Mouse (Mus musculus) myocyte (in vitro differentiated cells): ENCODE data around the gene D930020B18Rik. TPM values are rescaled to one million over a fixed set of nuclear protein-coding genes. Genes with fewer than 3 reads are reported as not detected.

Source experiments
- H3K27me3 ChIP-seq: one replicate; pipeline ENCODE4 v1.6.1; 2011; ENCODE audit not compliant: control insufficient read depth, insufficient read depth, insufficient read length
- H3K36me3 ChIP-seq: one replicate; pipeline ENCODE4 v1.6.1; 2011; ENCODE audit not compliant: control insufficient read depth, insufficient read depth
- H3K4me2 ChIP-seq: one replicate; pipeline ENCODE4 v1.6.1; 2011; ENCODE audit warnings: low read depth, control low read depth
- H3K4me3 ChIP-seq: one replicate; pipeline ENCODE4 v1.5.1; 2011; ENCODE audit warnings: mild to moderate bottlenecking, control low read depth, moderate library complexity
- H3K79me2 ChIP-seq: one replicate; pipeline ENCODE4 v1.6.1; 2011; ENCODE audit not compliant: control insufficient read depth, insufficient read depth
- H3ac ChIP-seq: one replicate; pipeline ENCODE4 v1.6.1; 2011; ENCODE audit not compliant: control insufficient read depth, insufficient read length
- CEBPB ChIP-seq: IDR thresholded peaks from 2 replicates; pipeline ENCODE4 v1.6.1; 2011; ENCODE audit warnings: mild to moderate bottlenecking, moderate library complexity; ENCODE audit not compliant: poor library complexity, insufficient read depth, severe bottlenecking
- E2F4 ChIP-seq: IDR thresholded peaks from one replicate; pipeline ENCODE4 v1.6.1; 2011; ENCODE audit warnings: mild to moderate bottlenecking, control low read depth, moderate library complexity; ENCODE audit not compliant: insufficient read depth
- MAX ChIP-seq: IDR thresholded peaks from one replicate; pipeline ENCODE4 v1.6.1; 2011; ENCODE audit warnings: low read depth, mild to moderate bottlenecking, control low read depth
- MYOD1 ChIP-seq, 3 experiments: IDR thresholded peaks; one replicate each; pipeline ENCODE4 v1.6.1; 2011; ENCODE audit warnings: control low read depth in 2 of 3, low read depth in 2 of 3, mild to moderate bottlenecking in 2 of 3, moderate library complexity in 1 of 3; ENCODE audit not compliant: insufficient read length in 2 of 3, control insufficient read depth in 1 of 3
- MYOG ChIP-seq, 3 experiments: IDR thresholded peaks; one replicate each; pipeline ENCODE4 v1.6.1; 2011; ENCODE audit warnings: control low read depth in 2 of 3, low read depth in 2 of 3, mild to moderate bottlenecking in 2 of 3; ENCODE audit not compliant: insufficient read length in 2 of 3, control insufficient read depth in 1 of 3, insufficient read depth in 1 of 3
- POLR2A ChIP-seq: IDR thresholded peaks from one replicate; pipeline ENCODE4 v1.6.1; 2011; ENCODE audit warnings: low read depth, mild to moderate bottlenecking, control low read depth, moderate library complexity; ENCODE audit not compliant: insufficient read length
- POLR2AphosphoS2 ChIP-seq: IDR thresholded peaks from one replicate; pipeline ENCODE4 v1.6.1; 2011; ENCODE audit warnings: low read depth, control low read depth; ENCODE audit not compliant: insufficient read length
- REST ChIP-seq: IDR thresholded peaks from one replicate; pipeline ENCODE4 v1.6.1; 2011; ENCODE audit warnings: mild to moderate bottlenecking, control low read depth, moderate library complexity; ENCODE audit not compliant: insufficient read depth, insufficient read length
- SRF ChIP-seq: IDR thresholded peaks from one replicate; pipeline ENCODE4 v1.6.1; 2011; ENCODE audit warnings: low read depth; ENCODE audit not compliant: control insufficient read depth, insufficient read length
- TCF12 ChIP-seq: IDR thresholded peaks from one replicate; pipeline ENCODE4 v1.6.1; 2011; ENCODE audit warnings: mild to moderate bottlenecking, control low read depth; ENCODE audit not compliant: poor library complexity, insufficient read depth, severe bottlenecking
- TCF3 ChIP-seq: IDR thresholded peaks from one replicate; pipeline ENCODE4 v1.6.1; 2011; ENCODE audit warnings: low read depth, control low read depth; ENCODE audit not compliant: insufficient read length
- USF1 ChIP-seq: IDR thresholded peaks from one replicate; pipeline ENCODE4 v1.6.1; 2011; ENCODE audit warnings: low read depth, mild to moderate bottlenecking, control low read depth, moderate library complexity
- polyA plus RNA-seq: library from polyadenylated mRNA; unstranded; fragments of >200 nt; fragmentation: generic; extraction: Trizol; gene quantifications from one replicate; pipeline ENCODE4 v1.2.1, GENCODE M21; 2012; ENCODE audit warnings: missing spikeins

The D930020B18Rik gene
- polyA plus RNA-seq, 1 experiment, result not detected

DNA sequence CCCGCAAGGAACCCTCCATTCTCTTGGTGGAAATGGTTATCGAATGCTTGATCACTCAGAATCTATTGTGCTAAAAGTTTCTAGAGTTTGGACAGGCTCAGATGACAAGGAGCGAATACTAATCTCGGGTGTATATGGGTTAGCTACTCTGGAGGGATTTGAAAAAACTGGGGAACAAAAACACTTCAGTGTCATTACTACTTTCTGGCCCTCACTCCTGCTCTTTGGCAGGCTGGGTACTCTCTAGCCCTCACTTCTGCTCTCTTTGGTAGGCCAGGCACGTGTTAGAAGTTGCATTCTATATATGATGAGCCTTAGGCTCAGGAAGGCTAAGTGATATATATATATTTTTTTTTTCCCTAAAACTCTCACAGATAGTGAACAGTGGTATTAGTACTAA is 1.8 kb upstream of the D930020B18Rik start:
- Histone ChIP-seq H3K4me3 (no peak overlapping the region), H3K4me2 (no peak overlapping the region), H3K36me3 (no peaks in the 10 kb centered on the region), H3K27me3 (peaks cover 37% of the 10 kb centered on the region), H3ac (no peak overlapping the region), H3K79me2 (no peaks in the 10 kb centered on the region)
- no peak for TF ChIP-seq POLR2A
- TF ChIP-seq SRF, result no peak
- no peak for TF ChIP-seq CEBPB
- no peak for TF ChIP-seq MAX
- no peak for TF ChIP-seq TCF12
- TF ChIP-seq POLR2AphosphoS2, result no peak
- no peak for TF ChIP-seq USF1
- TF ChIP-seq E2F4, result no peak
- no peak for TF ChIP-seq MYOD1 (IDR thresholded peaks at IDR 0.05; ENCODE audit: control insufficient read depth in 1 of 3, insufficient read length in 2 of 3, low read depth in 2 of 3)
- TF ChIP-seq MYOG (IDR thresholded peaks at IDR 0.05; ENCODE audit: control insufficient read depth in 1 of 3, insufficient read depth in 1 of 3, insufficient read length in 2 of 3, low read depth in 2 of 3), result no peak
- TF ChIP-seq TCF3, result no peak
- no peak for TF ChIP-seq REST

DNA sequence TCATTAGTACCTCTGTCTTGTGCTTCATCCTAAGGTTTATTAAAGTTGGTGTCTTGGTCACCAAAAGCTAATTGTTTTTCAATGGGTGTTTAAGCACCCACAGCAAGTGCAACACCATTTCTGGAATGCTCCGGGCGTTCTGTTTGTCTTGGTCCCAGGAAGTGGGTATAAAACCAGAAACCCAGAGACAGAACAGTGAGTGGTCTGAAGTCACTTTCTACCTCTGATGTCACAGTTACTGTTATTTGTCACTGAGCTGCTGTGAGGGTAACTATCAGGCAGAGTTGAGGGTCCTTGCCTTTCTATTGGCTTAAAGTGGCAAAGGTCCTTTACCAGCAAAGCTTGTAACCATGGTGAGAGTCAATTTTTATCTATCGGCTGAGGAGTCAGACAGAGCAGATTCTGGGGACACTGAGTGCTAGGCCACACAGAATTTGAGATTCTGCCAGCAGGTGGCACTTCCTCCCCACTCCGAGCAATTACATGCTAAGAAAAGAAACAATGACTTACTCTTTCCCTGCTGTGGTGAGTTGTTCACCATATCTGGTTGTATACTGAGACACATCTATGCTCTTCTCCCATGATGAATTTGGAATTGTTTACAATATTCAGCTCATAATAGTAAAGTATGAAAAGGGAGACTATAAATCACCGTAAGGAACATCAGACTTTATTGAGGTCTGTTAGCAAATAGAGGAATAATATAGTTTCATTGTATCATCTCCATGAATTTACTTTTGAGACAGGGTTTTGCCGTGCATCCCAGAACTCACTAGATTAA is 1.0 kb upstream of the D930020B18Rik start:
- no peak for TF ChIP-seq USF1
- TF ChIP-seq MYOG (IDR thresholded peaks at IDR 0.05; ENCODE audit: control insufficient read depth in 1 of 3, insufficient read depth in 1 of 3, insufficient read length in 2 of 3, low read depth in 2 of 3), result no peak
- no peak for TF ChIP-seq POLR2AphosphoS2
- TF ChIP-seq CEBPB, result no peak
- no peak for TF ChIP-seq REST
- TF ChIP-seq E2F4, result no peak
- no peak for TF ChIP-seq MYOD1 (IDR thresholded peaks at IDR 0.05; ENCODE audit: control insufficient read depth in 1 of 3, insufficient read length in 2 of 3, low read depth in 2 of 3)
- TF ChIP-seq TCF3, result no peak
- TF ChIP-seq MAX, result no peak
- no peak for TF ChIP-seq POLR2A
- peaks cover 40% of the 10 kb centered on the region for H3K27me3 ChIP-seq
- no peaks in the 10 kb centered on the region for H3K36me3 ChIP-seq
- no peak overlapping the region for H3ac ChIP-seq
- H3K79me2 ChIP-seq, result no peaks in the 10 kb centered on the region
- no peak overlapping the region for H3K4me2 ChIP-seq
- H3K4me3 ChIP-seq, result no peak overlapping the region

DNA sequence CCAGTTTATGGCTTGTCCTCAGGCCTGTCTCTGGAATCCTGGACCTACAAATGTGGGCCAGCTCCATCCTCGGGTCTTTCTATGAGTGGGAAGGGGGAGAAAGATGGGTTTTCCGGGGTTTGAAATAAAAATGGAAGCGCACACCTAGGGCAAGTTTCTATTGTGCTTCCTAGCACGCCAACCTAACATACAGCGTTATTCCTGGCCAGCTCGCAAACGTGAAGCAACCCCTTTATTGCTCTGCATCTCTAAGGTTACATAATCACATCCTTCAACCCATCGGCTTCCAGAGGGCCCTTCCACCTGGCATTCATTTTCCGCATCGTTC is 480 bp upstream of the D930020B18Rik start:
- Histone ChIP-seq H3K27me3 (peaks cover 37% of the 10 kb centered on the region), H3K36me3 (no peaks in the 10 kb centered on the region), H3K79me2 (no peaks in the 10 kb centered on the region), H3K4me3 (no peak overlapping the region), H3K4me2 (no peak overlapping the region), H3ac (no peak overlapping the region)
- TF ChIP-seq MAX, result no peak
- TF ChIP-seq SRF, result no peak
- no peak for TF ChIP-seq POLR2A
- no peak for TF ChIP-seq TCF12
- no peak for TF ChIP-seq MYOG (IDR thresholded peaks at IDR 0.05; ENCODE audit: control insufficient read depth in 1 of 3, insufficient read depth in 1 of 3, insufficient read length in 2 of 3, low read depth in 2 of 3)
- TF ChIP-seq POLR2AphosphoS2, result no peak
- TF ChIP-seq TCF3, result no peak
- no peak for TF ChIP-seq REST
- no peak for TF ChIP-seq USF1
- no peak for TF ChIP-seq CEBPB
- TF ChIP-seq E2F4, result no peak

DNA sequence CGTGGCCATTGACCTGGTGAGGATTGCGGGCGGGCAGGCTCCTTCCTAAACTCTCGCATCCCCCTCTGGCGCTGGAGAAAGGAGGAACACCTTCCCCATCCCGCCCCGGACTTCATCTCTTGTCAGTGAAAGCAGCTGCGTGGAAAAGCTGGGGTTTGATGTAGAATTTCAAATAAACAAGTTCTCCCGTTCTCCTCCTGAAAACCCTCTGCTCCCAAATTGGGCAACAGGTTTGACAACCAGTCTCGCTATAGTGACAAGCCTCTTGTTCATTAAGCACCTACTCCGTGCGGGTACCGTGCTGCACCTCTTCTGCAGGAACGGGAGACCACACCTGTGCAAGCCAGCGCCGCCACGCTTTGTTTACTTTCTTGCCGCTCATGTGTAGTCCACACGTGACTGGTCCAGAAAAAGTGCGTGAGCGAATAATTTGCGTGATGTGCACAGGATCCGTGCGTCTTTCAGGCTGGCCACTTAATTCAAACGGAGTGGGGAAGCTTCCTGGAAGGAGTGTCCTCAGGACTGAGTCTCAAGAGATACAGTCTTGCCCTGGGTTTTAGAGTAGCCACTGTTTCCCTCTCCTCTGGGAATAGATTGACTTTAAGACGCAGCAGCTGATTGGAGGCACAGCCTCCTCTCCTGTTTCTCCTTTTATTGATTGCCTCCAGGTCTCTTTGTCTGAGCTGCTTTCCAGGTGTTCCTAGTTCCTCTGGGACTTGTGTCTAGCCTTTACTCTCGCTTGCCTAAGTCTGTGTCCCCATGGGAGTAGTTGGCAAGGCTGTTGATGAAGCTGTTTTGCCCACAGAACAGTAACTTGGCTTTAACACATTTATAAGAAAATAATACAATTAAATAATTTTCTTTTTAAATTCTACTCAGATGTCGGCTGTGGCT is 913 bp downstream of the D930020B18Rik start:
- H3K4me2 ChIP-seq, result peak overlapping the region; percentile 42
- TF ChIP-seq TCF12 (no peak), CEBPB (no peak), USF1 (no peak), POLR2A (no peak), SRF (no peak), POLR2AphosphoS2 (no peak), MYOD1 (IDR thresholded peaks at IDR 0.05; ENCODE audit: control insufficient read depth in 1 of 3, insufficient read length in 2 of 3, low read depth in 2 of 3) (no peak), TCF3 (no peak), MAX (no peak), MYOG (IDR thresholded peaks at IDR 0.05; ENCODE audit: control insufficient read depth in 1 of 3, insufficient read depth in 1 of 3, insufficient read length in 2 of 3, low read depth in 2 of 3) (no peak), E2F4 (no peak), REST (no peak)
- H3K27me3 ChIP-seq, result peaks cover 29% of the 10 kb centered on the region
- no peak overlapping the region for H3ac ChIP-seq
- H3K4me3 ChIP-seq, result no peak overlapping the region
- no peaks in the 10 kb centered on the region for H3K79me2 ChIP-seq
- H3K36me3 ChIP-seq, result no peaks in the 10 kb centered on the region
